Mouse (Mus musculus) spleen, adult 2 months (tissue): ENCODE results near the gene Vmn1r40. TPM values are rescaled to one million over a fixed set of nuclear protein-coding genes. Genes with fewer than 3 reads are reported as not detected.

Experiments used
- DNase-seq, 2 experiments: peaks; one replicate each; pipeline versions ENCODE4 v3.0.0 to v3.0.0-alpha.2; 2012 to 2021; ENCODE audit warnings: low spot score in 2 of 2, low read depth in 1 of 2
- H3K27ac ChIP-seq: fragments of 200-500 bp; 2 replicates; pipeline ENCODE4 v1.5.1; 2012; ENCODE audit warnings: low read length, inconsistent platforms; ENCODE audit not compliant: insufficient read depth
- H3K27me3 ChIP-seq: fragments of 200-500 bp; 2 replicates; pipeline ENCODE4 v1.6.1; 2012; ENCODE audit warnings: mild to moderate bottlenecking, moderate library complexity, low read length, inconsistent platforms; ENCODE audit not compliant: control insufficient read depth, insufficient read depth
- H3K36me3 ChIP-seq: fragments of 200-500 bp; 2 replicates; pipeline ENCODE4 v1.6.1; 2012; ENCODE audit warnings: mild to moderate bottlenecking, low read length, inconsistent platforms; ENCODE audit not compliant: control insufficient read depth, insufficient read depth
- H3K4me1 ChIP-seq: fragments of 200-500 bp; 2 replicates; pipeline ENCODE4 v1.6.1; 2011; ENCODE audit warnings: inconsistent platforms; ENCODE audit not compliant: control insufficient read depth, insufficient read depth, insufficient read length
- H3K4me3 ChIP-seq: fragments of 200-500 bp; 2 replicates; pipeline ENCODE4 v1.5.1; 2011; ENCODE audit warnings: mild to moderate bottlenecking, inconsistent platforms; ENCODE audit not compliant: insufficient read depth, insufficient read length; ENCODE audit errors: extremely low read depth
- CTCF ChIP-seq: fragments of 200-500 bp; IDR thresholded peaks from 2 replicates; pipeline ENCODE4 v1.5.1; 2011; ENCODE audit warnings: mild to moderate bottlenecking, inconsistent platforms; ENCODE audit not compliant: insufficient read depth, insufficient read length, insufficient replicate concordance; ENCODE audit errors: extremely low read depth
- POLR2A ChIP-seq: fragments of 200-500 bp; IDR thresholded peaks from 2 replicates; pipeline ENCODE4 v1.6.1; 2011; ENCODE audit warnings: low read depth, low read length, inconsistent platforms
- WGBS: fragments of 180-500 bp; shearing (Covaris S2); methylation state at CpG from one replicate; pipeline ENCODE4 v1.1.7; 2018; 5-methylcytosine and 5-hydroxymethylcytosine counted together
- polyA plus RNA-seq: library from polyadenylated mRNA; depleted of rRNA; stranded (reverse); fragments of >200 nt; gene quantifications from 2 replicates; pipeline ENCODE4 v1.2.3, GENCODE M21; 2012; rRNA removed

Gene Vmn1r40
- polyA plus RNA-seq, 1 experiment: not detected

DNA sequence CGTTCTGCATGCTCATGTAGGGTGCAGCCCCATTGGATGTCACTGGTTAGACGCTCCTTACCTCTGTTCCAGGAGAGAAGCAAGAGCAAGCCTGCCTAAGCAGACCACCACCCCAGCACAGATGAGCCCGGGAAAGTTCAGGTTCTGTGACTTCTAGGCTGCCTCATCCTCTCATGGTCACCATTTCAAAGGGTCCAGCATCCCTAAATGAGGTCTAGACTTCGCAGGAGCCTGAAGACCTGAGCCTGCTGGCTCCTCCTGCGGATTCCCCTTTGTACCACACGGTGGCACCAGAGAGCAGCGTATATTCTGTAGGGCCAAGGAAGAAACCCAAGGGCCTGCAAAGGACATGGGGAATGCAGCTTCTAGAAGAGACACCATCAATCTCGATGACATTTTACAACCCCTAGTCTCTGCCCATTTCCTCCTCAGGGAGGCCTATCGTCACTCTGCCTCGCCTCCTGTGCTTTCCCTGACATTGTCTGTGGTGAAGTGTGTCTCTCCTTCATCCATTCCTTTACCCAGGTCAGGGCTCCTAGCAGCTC lies 28.0 kb upstream of the Vmn1r40 start:
- Histone ChIP-seq H3K36me3 (no peaks in the 10 kb centered on the region), H3K4me3 (no peak overlapping the region), H3K27me3 (no peaks in the 10 kb centered on the region), H3K27ac (no peak overlapping the region), H3K4me1 (no peaks in the 10 kb centered on the region)
- 22% methylated on average over 10 of the region's 10 CpGs for WGBS
- DNase-seq: peak; percentile 8 to 51
- TF ChIP-seq CTCF (peak; percentile 90; the same call in 1 of the 2 replicates), POLR2A (no peak)

DNA sequence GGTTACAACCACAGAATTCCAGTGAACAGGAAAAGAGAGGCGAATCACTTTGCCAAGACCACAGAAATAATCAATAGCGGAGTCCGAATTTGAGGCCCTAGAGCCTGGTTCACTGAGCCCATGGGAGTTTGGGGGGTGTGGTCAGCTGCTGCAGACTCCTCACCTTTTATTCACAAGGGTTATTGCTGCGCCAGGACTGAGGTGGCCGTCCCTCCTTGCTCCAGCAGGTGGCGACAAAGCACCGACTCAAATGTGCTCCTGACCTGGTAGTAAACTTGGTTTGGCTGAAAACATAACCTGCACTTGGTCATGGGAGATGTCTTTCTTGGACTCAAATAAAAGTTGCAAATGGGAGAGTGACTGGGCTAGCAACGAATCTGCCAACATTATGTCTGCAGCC lies 27.2 kb upstream of the Vmn1r40 start:
- H3K36me3 ChIP-seq: no peaks in the 10 kb centered on the region
- no peak overlapping the region for H3K4me3 ChIP-seq
- H3K27me3 ChIP-seq: no peaks in the 10 kb centered on the region
- 13% methylated on average over 8 of the region's 8 CpGs for WGBS
- peak; percentile 26 to 58 for DNase-seq
- no peaks in the 10 kb centered on the region for H3K4me1 ChIP-seq
- TF ChIP-seq CTCF (peak; percentile 86), POLR2A (no peak)
- H3K27ac ChIP-seq: no peak overlapping the region

DNA sequence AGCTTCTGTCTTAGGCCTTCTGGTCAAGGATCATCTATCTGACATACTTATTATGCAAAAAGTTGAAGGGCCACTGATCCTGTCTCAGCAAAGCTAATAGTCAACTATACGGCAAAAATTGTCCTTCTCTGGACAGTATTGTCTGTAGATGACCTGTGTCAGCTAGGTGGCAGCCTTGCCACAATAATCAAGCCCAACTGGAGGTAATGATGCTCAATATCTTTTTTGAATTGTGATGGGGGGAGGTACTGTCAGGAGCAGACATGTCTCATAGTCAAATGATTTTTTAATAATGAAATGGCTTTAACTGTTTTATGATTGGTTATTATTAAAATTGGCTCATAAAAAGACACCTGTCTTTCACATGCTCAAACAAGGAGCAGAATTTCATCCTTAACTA lies 23.1 kb upstream of the Vmn1r40 start:
- no peak for DNase-seq
- no peak overlapping the region for H3K4me3 ChIP-seq
- TF ChIP-seq POLR2A (no peak), CTCF (no peak)
- no peak overlapping the region for H3K27ac ChIP-seq
- 67% methylated on average over 1 of the region's 1 CpGs for WGBS
- no peaks in the 10 kb centered on the region for H3K27me3 ChIP-seq
- no peaks in the 10 kb centered on the region for H3K4me1 ChIP-seq
- H3K36me3 ChIP-seq: no peaks in the 10 kb centered on the region

DNA sequence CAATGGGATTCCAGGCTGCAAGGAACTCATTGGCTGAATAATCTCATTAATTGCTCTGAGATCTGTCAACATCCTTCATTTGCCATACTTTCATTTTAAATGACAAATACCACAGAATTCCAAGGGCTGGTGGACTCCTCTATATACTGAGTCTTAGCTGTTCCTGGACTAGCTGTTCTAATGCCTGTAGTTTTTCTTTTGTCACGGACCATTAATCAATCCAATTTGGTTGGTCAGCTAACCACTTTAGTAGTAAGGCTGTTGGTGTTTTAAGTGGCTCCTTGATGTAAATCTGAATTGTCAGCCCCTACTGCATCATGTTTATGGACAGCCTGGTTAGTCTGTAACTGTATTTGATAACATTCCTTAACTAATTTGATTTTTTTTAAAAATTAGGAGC lies 20.2 kb upstream of the Vmn1r40 start:
- H3K4me3 ChIP-seq: no peak overlapping the region
- TF ChIP-seq CTCF: no peak
- TF ChIP-seq POLR2A: no peak
- WGBS: 78% methylated on average over 1 of the region's 1 CpGs
- no peak overlapping the region for H3K27ac ChIP-seq
- H3K36me3 ChIP-seq: no peaks in the 10 kb centered on the region
- no peaks in the 10 kb centered on the region for H3K27me3 ChIP-seq
- DNase-seq: no peak
- no peaks in the 10 kb centered on the region for H3K4me1 ChIP-seq

DNA sequence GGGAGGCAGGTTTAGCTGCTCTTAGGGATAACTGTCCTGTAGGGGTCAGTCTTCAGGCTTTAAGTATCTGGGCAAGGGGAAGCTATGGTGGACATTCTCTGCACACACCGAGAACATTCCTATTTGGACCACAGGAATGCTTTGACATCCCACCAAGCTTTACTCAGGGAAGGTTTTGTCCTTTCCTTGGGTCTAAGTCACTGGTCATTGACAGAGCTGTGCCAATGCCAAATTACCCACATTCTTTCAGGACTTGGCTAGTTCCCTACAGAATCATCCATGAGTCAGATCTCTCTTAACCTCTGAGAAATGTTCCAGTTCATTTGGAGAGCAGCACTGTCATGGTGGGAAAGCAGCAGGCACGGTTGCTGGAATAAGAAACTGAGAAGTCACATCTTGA lies 716 bp upstream of the Vmn1r40 start:
- TF ChIP-seq CTCF (no peak), POLR2A (no peak)
- H3K4me3 ChIP-seq: no peak overlapping the region
- no peaks in the 10 kb centered on the region for H3K27me3 ChIP-seq
- 76% methylated on average over 2 of the region's 2 CpGs for WGBS
- H3K27ac ChIP-seq: no peak overlapping the region
- H3K4me1 ChIP-seq: no peaks in the 10 kb centered on the region
- no peaks in the 10 kb centered on the region for H3K36me3 ChIP-seq
- DNase-seq: no peak

DNA sequence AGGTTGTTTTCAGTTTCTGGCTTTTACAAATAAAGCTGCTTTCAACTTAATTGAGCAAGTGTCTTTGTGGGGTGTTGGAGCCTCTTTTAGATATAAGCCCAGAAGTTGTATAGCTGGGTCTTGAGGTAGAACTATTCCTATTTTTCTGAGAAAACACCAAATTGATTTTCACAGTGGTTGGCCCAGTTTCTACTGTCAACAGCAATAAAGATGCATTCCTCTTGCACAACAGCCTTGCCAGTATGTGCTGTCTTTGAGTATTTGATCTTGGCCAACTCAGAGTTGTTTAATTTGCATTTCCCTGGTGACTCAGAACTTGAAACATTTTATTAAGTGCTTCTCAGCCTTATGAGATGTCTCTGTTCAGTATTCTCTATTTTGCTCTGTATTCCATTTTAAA lies 10.7 kb downstream of the Vmn1r40 start:
- Histone ChIP-seq H3K4me1 (no peaks in the 10 kb centered on the region), H3K27me3 (no peaks in the 10 kb centered on the region), H3K36me3 (no peaks in the 10 kb centered on the region), H3K4me3 (no peak overlapping the region), H3K27ac (no peak overlapping the region)
- no peak for DNase-seq
- TF ChIP-seq CTCF (no peak), POLR2A (no peak)

DNA sequence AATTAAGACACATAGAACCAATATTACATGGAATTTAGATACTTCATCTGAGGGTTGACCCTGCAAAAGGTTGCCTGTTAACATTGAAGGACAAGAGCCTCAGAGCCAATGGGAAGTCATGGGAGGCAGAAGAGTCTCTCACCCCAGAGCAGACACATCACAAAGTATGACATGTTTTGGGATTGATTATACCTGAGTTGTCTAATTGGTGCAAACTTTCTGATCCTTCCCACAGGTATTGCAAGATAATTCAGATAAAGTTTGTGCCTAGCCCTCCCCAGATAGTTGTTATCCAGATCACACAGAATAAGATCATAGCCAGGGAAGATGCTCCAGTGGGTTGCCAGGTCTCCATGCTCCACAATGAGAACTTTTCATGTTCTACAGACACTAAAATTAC lies 33.1 kb downstream of the Vmn1r40 start, which contains the start of gene Vmn1r41:
TSS of gene Vmn1r41 (plus strand) at position 301 of the 400 bp plus-strand sequence.
- no peak within 1 kb of the TSS for H3K27ac ChIP-seq
- TF ChIP-seq POLR2A (no peak), CTCF (no peak)
- no peak within 1 kb of the TSS for H3K4me3 ChIP-seq
- no peaks in the 10 kb centered on the region for H3K36me3 ChIP-seq
- H3K27me3 ChIP-seq: no peaks in the 10 kb centered on the region
- H3K4me1 ChIP-seq: no peaks in the 10 kb centered on the region
- no peak for DNase-seq

DNA sequence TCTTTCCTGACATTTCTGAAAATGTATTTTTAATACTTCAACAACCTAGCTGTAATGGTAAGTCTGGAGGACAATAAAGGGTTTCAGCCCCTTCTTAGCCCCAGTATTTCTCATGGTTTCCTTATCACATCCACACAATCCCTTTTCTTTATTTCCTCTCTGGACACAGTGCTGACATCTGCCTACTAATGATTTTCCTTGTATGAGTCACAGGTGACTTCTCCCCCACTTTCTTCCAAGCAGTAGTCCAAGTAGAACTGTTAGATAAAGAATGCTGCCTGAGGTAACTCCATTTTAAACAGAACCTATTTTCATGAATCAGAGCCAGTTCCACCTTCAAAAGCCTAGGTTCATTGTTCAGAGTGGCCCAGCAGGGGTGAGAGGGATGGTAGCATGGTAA lies 35.5 kb downstream of the Vmn1r40 start:
- TF ChIP-seq CTCF: no peak
- TF ChIP-seq POLR2A: no peak
- Histone ChIP-seq H3K36me3 (no peaks in the 10 kb centered on the region), H3K4me3 (no peak overlapping the region), H3K27ac (no peak overlapping the region), H3K4me1 (no peaks in the 10 kb centered on the region), H3K27me3 (no peaks in the 10 kb centered on the region)
- no peak for DNase-seq

Other genes starting within 250 kb of the Vmn1r40 start
- 7.4 and 11.1 TPM in 2 replicates for gene Chchd6, start 111.9 kb upstream of the Vmn1r40 start, polyA plus RNA-seq
- 2.9 and 4.1 TPM in 2 replicates for gene Txnrd3, start 63.6 kb upstream of the Vmn1r40 start, polyA plus RNA-seq
- not detected in 2 replicates for gene Vmn1r41, start 33.2 kb downstream of the Vmn1r40 start, polyA plus RNA-seq
- gene Vmn1r42, start 168.9 kb downstream of the Vmn1r40 start, polyA plus RNA-seq: not detected in 2 replicates
- not detected in 2 replicates for gene Vmn1r43, start 168.9 kb downstream of the Vmn1r40 start, polyA plus RNA-seq
- not detected in 2 replicates for gene Vmn1r44, start 176.1 kb downstream of the Vmn1r40 start, polyA plus RNA-seq
- gene Vmn1r45, start 233.1 kb downstream of the Vmn1r40 start, polyA plus RNA-seq: not detected in 2 replicates